Mouse (Mus musculus) retina, adult 2 months (tissue): ENCODE measurements around the gene Pipox.

Experiments used
- DNase-seq: peaks from one replicate; pipeline ENCODE4 v3.0.0-alpha.2; 2012; ENCODE audit warnings: low read depth, low spot score

The Pipox gene

DNA sequence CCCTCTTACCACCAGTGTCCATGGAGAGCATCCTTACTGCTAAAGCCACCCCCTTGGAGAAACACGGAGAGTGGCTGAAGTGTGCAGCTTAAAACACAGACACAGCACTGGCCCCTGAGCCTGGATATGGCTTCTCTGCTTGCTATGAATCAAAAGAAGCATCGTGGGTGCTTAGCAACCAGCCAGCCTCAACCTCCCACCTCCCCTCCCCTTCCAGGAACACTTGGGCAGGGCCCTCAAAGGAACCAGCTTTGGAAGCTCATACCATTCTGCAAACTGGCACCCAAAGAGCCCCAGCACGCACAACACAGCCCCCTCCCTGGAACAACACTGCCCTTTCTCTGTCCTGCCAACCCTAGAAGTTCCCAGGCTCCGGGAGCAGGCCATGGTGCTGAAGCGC, 15.5 kb upstream of the Pipox start:
- no peak for DNase-seq

DNA sequence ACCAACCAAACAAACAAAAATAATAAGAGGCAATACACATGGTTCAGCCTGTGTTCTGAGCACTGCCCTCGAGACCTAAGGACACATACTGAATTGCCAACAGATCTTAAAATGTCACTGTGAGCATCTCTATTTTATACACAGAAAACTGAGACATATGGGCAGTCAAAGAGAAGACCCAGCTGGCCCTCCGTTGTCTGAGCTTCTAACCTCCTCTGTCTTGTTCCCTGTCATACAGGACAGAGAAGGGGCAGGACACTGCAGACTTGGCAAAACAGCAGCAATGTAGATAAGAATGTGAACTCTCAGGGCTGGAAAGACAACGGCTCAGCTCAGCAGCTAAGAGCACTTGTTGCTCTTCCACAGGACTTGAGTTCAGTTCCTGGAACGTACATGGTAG, 14.6 kb upstream of the Pipox start:
- no peak for DNase-seq

DNA sequence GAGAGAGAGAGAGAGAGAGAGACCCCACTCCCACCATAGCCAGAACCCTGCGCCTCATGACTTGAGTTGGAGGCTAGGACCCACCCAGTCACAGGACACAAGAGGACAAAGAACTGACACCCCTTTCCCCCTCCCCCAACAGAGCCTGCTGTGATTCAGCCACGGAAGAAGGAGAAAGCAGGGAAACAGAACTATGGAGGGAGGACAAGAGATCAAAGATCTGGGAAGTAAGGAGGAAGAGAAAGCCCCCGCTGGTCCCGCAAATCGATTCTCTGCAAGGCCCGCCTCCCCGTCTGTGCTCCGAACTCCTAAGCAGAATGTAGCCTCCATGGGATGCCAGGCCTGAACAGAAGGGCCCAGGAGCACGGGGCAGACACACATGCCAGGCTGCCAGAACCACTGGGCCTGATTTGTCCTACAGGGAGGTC, 12.9 kb upstream of the Pipox start:
- DNase-seq = no peak

DNA sequence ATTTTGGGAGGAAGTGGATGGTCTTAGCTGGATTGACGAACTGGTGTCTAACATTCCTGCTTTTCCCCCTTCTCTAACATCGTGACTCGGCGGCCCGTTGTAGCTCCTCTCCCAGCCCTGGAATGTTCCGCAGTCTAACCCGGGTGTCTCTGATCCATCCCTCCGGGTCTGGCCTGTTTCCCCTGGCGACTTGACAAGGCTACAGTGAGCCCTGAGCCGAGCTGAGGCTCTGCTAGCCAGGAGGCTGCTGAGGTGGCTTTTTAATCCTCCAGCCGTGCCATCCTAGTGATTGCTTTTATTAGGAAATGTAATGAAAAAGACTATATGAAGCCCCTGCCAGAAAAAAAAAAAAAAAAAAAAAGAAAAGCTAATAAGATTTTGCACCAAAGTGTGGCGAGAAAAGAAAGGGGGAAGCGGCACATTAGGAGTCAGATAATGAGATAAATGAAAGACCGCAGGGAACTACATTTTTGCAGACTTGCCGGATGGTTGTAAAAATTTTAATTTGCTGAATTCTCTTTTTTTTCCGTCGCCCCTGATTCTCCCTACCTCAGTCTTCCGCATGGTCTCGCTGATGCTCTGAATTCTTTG, 12.3 kb upstream of the Pipox start:
- DNase-seq = no peak

DNA sequence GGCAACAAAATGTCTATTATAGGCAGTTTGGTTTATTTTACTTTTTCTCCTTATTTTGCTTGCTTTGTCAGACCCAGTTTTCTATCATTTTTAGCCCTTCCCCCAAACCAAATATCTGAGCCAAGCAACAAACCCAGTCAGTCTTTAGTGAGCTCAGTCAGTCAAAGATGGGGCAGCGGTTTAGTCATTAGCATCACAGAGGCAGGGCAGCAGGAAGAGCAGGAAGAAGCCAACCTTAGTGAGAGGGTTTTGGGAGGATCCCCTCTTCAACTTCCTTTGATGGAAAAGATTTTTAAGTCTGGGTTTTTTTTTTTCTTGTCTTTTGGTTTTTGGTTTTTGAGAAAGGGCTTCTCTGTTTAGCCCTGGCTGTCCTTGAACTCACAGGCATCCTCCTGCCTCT, 10.8 kb upstream of the Pipox start:
- DNase-seq = no peak

DNA sequence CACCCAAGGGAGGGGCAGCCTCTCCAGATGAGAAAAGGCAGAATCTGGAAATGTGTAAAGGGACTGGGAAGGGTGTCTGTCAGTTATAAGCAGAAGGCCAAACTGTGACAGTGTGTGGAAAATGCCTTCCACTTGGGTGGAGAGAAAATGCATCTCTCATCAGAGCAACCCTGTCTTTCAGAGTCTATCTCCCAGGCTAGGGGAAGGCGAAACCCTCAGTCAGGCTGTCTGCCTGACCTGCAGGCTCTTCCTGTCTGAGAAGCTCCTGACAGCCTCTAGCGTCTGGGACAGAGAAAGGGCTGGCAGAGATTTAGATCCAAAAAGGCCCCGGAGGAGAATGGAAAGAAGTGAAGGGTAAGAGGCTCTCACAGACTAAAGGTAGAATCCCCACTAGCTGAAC, 9.9 kb upstream of the Pipox start:
- no peak for DNase-seq

DNA sequence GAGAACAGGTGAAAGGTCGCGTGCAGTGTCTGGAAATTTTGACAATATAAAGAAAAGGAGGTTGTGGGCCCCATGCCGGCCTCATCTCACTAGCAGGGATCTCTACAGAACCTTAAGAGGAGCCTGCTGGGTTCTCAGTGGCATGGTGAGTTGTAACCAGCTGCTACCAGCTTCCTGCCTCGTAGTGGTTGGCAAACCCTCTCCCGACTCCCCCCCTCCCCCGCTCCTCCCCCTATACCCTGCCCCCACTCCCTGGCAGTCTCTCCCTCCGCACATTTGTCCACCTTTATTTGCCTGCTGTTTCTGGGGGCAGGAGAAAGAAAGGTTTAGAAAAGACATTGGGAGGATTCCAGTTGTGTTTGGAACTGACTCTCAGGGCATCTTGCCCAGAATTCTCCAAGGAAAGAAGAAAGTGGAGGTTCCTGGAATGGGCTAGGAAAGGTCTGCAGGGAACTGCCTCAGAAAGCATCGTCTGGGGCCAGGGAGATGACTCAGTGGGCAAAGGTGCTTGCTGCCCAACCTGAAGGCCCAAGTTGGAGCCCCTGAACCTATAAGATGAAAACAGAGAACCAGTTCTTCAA, 8.0 kb upstream of the Pipox start:
- DNase-seq = no peak

DNA sequence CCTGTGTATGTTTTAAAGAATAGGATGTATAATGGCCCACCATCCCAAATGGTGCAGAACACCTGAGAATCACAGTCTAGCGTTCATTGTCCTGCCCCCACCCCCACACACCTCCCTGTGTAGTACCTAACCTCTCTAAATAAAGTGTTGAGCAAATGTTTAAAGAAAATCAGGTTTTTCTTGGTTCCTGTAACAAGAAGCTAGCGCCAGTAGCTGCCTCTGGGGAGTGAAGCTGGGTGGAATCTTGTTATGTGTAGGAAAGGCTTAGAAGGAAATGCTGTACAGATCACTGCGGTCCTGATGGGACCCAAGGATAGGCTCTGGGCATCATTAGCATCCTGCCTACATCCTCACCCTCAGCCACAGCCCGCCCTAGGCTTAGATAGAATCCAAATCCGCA, 7.5 kb upstream of the Pipox start:
- no peak for DNase-seq

DNA sequence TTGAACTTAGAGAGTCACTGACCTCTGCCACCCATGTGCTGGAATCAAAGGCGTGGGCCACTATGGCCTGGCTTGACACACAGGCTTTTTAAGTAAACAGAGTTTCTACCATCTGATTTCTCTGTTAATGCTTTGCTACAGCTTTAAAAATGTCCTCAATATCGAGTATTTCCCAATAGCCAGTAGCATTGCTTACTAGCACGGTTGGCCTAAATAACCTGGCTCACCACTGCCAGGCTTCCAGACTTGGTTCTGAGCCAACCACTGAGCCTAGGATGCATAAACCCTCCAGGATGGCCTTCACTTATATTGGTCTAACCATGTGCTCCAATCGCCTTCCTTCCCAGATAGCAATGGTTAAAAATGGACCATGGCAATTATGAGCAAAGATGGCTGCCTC, 6.8 kb upstream of the Pipox start:
- no peak for DNase-seq

DNA sequence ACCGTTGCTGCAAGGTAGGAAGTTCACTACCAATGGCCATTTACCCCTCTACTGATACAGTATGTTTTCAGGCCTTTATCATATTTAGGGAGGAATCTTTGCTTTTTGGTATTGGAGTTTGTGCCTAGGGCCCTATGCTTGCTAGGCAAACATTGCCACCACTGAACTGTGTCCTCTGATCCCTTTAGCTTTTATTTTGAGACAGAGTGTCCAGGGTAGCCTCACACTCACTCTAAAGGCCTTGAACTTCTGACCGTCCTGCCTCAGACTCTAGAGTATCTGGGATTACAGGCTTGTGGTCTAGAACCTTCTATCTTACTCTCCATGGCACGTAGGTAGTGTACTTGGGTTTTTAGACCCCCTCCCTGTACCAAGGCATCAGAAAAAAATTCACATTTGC, 6.3 kb upstream of the Pipox start:
- DNase-seq = no peak

DNA sequence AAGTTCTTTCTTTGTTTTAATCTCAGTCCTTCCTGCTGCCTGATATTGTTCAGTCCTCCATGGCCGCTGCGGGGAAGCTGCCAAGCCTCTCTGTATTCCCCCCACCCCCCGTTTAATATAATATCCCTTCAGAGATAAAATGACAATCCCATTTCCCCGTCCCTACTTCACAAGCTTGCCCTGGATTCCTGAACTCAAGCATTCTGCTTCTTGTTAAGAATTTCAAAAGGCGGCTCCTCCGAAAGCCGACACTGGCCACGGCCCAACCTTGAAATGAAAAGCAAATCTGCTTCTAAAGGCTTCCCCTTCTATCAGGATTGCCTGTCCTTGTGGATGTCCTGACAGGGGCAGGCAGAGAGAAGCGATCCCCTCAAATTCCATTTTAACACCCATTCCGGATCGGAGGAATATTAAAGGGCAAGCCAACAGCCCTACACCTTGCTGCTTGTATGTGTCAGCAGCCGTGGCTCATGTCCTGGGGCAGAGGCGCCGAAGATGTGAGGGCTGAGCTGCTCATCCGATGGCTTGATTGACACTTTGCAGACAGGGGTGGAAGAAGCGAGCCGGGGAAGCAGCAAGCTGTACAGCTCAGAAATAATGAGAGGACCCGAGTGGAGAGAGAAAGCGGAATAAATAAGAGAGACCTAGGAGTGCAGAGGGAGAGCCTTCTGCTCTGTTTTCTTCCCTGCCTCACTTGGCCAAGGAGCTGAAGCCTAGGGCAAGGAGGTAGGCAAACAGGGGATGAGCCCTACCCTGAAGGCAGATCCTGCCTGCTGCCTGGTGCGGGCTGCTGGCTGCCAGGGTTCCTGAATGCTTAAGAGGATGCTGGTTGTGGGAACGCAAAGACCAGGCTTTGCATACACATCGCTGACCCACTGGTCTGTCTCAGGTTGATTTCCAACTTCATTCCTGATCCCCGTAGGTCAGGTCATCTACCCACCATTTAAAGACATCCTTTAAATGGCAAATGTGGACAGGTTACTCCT, 3.2 kb upstream of the Pipox start:
- DNase-seq = no peak

DNA sequence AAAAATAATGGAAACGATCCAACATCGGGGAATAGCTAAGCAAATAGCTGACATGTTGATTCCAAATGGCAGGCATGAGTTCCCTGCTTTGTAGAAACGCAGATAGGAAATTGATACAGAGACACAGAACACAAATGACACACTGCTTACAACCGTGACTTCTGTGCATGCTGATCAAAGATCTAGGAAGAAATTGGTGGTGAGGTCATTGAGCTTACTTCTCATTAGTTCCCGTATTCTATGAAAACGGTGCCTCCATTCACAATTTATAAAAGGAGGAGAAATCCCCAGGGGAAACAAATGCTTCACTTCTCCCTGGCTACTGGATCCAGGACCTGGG, 2.6 kb upstream of the Pipox start:
- DNase-seq = no peak

DNA sequence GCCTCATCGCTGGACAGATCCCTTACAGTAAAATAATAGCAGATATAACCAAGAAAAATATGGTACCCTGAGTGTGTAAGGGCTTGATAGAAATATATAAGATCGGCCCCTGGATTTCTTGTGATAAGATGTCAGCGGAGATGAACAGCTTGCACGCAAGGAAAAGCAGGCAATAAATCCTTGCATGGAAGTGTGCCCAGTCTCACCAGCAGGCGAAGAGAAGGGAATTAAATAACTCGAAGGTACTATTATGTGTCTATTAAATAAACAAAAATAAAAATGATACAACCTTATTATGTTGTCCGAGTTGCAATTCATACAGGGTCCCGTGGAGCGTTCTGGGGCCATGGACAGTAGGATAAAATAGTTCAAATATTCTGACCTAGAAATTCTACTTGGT, 2.1 kb upstream of the Pipox start:
- no peak for DNase-seq

DNA sequence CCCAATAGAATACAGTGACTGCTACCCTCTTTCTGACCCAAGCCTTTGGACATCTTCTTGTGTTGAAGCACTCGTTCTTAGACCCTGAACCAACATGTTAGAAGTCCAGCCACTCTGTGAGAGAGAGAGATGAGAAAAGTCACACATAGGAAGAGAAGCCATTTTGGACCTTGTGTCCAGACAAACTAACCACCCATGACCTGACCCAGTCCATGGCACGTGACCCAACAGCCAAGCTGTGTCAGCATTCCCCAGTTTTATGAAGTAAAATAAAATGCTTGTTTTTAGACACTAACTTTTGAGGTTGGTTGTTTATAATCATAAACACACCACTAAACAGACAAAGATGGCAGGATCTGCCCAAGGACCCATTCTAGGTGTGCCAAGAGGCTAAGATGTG, 1.1 kb upstream of the Pipox start:
- no peak for DNase-seq

DNA sequence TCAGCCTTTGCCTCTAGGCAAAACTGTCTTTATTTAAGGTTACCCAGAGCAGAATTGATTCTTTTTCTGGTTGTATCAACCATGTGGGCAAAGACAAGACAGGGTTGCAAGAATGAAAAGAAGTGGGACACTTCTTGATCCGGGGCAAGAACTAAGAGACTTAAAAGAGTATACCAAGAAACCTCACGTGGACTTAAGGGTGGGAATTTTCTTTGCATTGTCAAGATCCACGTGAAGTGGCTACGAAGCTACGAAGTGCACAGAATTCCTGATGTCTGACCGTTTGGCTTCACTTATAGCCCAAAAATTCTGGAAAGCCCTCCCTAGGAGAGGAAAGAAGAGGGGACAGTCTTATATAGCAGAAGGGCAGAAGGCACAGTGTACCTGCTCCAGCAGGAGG, 613 bp downstream of the Pipox start:
- no peak for DNase-seq

DNA sequence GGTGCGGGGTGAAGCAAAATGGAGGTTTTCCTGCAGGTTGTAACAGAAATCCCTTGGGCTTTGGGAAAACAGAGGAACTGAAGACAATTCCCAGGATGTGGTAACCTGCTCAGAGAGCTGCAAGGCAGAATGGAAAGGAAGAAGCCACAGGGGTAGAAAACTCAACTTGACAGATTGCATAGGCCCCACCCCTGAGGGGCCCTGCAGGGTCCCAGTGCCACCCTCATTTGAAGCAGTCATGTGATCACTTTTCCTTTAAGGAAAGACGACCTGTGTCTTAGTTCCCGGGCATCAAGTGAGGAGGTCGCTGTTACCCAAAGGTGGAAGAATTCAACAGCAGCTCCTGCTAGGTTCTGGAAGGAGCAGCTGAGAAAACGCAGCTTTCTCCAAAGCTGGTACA, 1.0 kb downstream of the Pipox start:
- no peak for DNase-seq

DNA sequence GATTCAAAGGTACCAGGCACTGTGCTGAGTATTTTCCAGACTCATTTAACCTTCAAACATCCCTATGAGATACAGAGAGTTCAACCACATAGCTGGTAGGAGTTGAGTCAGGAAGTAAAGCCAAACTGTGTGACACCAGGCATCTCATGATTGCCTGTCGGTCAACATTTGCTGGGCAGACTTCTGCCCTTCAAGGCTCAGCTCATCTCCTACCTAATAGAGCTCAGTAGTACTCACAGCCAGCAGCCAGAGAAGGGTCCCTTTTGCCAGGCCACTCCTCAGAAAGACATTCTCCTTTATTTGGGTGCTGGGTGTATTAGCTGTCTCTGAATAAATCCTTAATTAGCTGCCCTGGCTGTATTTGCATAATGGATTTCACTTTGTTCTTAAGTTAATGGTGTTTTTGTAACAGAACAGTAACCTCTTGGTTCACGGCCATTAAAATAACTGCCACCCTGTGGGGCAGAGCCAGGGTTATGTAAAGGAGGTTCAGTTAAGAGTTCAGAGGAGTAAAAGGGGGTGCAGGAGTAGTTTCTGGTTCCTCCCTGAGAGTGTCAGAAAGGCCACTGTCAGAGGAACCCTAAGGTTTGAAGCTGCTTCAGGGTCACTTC, 3.1 kb downstream of the Pipox start:
- no peak for DNase-seq

DNA sequence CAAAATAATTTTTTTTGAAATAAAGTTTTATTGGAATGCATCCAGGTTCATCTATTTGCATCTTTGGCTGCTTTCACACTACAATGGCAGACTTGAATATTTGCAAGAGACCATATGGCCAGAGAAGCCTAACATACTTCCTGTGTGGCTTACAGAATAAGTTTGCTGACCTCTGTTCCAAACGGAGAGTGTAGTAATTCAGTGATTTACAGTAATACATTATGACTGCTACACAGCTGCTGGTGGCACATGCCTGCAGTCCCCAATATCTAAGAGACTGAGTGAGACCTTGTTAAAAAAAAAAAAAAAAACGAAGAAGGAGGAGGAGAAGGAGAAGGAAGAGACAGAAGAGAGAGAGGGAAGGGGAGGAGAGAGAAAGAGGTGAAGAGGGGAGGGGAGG, 4.4 kb downstream of the Pipox start:
- no peak for DNase-seq

DNA sequence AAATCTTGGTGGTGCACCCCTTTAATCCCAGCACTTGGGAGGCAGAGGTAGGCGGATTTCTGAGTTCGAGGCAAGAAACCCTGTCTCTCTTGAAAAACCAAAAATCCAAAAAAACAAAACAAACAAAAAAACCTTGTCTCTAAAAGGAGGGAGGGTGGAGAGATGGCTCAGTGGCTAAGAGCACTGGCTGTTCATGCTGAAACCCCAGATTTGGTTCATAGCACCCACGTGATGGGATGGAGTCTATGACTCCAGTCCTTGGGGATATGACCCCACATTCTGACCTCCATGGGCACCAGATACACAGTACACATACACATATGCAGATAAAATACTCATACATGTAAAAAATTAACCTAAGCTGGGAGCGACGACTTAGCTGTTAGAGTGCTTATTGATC, 5.0 kb downstream of the Pipox start:
- DNase-seq = no peak

DNA sequence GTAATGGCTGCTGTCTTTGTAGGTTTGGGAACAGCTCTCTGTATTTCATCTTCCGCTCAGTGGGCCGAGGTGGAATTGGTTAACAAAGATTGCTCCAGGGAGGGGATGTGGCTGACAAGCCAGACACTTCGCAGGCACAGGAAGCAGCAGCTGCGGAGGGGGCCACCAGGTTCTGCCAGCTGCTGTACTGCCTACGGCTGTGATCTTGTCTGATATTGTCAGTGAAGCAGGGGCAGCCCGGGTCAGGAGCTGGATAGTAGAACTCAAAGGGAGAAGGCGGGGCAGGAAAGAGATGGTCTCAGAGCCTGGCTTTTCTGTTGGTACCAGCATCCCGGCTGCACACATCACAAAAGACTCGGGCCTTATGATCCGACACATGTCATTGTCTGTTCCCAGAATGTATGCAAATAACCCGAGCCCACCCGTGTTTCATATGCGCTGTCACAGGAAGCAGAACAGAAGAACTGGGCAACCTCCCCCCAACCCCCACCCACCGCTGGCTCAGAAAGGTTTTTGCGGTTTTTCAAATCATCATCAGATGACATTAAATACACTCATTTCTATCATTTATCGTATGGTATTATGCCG, 6.4 kb downstream of the Pipox start:
- no peak for DNase-seq

DNA sequence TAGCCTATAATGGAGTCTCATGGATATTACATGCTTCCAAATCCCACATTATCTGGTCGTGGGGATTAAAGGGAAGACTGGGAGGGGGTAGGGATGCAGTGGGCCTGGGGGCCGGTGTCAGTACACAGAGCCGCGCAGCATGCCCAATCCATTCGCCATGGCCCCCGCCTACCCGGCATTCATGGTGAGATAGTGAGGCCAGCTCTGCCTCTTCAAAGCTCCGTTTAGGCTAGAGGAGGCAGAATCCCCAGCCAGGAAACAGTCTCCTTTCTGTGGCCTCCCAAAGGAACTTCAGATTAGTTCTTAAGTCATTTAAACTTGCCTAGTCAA, 8.7 kb downstream of the Pipox start:
- DNase-seq = no peak

DNA sequence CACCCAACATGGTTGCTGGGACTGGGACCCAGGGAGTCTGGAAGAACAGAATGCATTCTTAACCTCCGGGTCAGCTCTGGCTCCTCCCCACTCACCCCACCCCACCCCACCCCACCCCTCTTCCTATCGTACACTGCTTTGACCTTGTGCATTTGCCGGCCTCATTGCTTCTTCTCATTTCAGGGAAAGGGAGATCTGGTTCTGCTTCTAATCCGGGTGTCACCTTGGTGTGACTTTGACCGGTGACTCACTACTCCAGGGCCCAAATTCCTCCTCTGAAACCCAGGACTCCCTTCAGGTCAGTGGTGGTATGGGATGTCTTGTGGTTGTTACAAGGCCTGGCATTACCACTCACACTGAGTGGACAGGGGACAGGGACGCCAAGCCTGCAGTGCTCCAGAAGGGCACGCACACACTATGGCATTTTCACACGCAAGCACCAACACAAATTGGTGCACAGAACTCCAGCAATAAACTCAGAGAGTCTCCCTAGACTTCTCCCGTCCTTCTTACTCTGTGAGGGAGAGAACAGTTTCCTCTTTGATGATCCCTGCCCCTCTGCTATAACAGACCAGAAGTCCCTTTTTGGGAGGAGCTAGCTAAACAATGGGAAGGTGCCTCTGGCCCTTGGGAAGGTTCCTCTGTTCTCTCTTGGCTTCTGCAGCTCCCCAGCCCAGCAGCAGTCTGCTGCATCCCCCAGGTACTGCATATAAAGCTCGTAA, 9.2 kb downstream of the Pipox start:
- no peak for DNase-seq
